Mouse (Mus musculus): ENCODE results near the gene Trh. TPM values are rescaled to one million over a fixed set of nuclear protein-coding genes. Genes with fewer than 3 reads are reported as not detected.

The Trh gene
- polyA plus RNA-seq, 1 experiment from 2014 or later, result 0.11 TPM

DNA sequence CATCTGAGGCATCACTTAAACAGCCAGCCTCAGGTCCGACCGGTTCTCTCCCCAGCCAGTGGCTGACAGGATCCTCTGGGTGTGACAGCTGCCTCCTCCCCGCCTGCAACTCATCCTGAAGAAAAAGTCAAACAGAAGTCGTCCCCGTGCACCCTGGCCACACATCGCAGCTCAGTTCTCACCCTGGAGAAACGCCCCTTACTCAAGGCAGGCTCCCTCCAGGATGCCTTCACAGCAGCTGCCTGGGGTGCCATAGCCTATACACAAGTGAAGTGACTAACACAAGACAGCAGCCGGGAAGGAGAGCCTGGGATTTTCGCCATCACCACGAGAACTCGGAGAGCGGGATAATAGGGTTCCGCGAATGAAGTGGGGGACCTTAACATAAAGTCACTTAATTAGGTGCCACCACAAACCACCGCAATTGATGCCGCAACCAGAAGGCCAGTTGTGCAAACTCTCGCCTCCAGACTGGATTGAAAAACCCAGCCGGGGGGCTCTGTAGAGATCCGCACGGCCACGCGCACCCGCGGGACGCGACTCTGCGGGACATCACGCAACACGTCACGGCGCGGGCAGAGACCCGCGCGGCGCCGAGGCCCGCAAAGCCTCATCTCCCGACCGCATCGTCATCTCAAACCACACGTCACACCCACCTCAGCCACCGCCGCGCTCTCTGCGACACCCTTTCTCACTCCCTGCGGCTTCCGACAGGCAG lies 30.2 kb downstream of the Trh start:
- H3K9me3 ChIP-seq (replicated peaks; ENCODE audit: control insufficient read depth, low read length), result no peaks in the 10 kb centered on the region
- peak overlapping the region; percentile 78 for H3K4me2 ChIP-seq (ENCODE audit: low read depth, low read length)
- peak overlapping the region; percentile 59 for H3K27ac ChIP-seq (ENCODE audit: low read length)
- H3K9ac ChIP-seq (ENCODE audit: low read length), result peak overlapping the region; percentile 93
- WGBS, result under 1% methylated on average over 48 of the region's 48 CpGs
- H3K36me3 ChIP-seq (ENCODE audit: control insufficient read depth, insufficient read depth), result peaks cover 7% of the 10 kb centered on the region; the same call in 1 of the 2 replicates
- H3K27me3 ChIP-seq (ENCODE audit: control insufficient read depth, insufficient read depth, low read length), result no peaks in the 10 kb centered on the region
- peak overlapping the region; percentile 84 for H3K4me3 ChIP-seq (ENCODE audit: low read length)
- H3K4me1 ChIP-seq (ENCODE audit: control insufficient read depth, insufficient read depth, low read length), result peaks cover 8% of the 10 kb centered on the region
- peak; percentile 31; the same call in 1 of the 2 replicates for ATAC-seq (replicated peaks; ENCODE audit: extremely low read depth, insufficient read depth, low FRiP score)

DNA sequence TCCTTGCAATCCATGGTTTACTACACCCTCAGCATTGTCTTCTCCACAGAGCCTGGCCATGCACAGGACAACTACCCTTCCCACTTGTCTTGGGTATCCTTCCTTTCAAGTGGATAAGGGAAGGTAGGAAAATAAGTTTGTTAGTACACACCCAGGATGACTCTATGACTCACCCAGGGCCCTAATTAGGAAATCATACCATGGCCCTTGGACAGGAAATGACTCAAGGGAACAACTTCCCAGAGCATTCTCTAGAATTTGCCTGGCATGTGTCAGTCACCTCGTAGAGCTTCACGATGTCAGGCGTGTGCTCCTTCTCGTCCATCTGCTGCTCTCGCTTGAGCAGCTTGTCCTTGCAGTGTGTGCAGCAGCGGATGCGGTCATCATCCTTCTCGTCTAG lies 45.0 kb downstream of the Trh start:
- Histone ChIP-seq H3K4me3 (ENCODE audit: low read length) (no peak overlapping the region), H3K27me3 (ENCODE audit: control insufficient read depth, insufficient read depth, low read length) (no peaks in the 10 kb centered on the region), H3K36me3 (ENCODE audit: control insufficient read depth, insufficient read depth) (peaks cover 43% of the 10 kb centered on the region), H3K4me1 (ENCODE audit: control insufficient read depth, insufficient read depth, low read length) (no peaks in the 10 kb centered on the region), H3K27ac (ENCODE audit: low read length) (no peak overlapping the region), H3K9ac (ENCODE audit: low read length) (no peak overlapping the region), H3K4me2 (ENCODE audit: low read depth, low read length) (no peak overlapping the region), H3K9me3 (replicated peaks; ENCODE audit: control insufficient read depth, low read length) (no peaks in the 10 kb centered on the region)
- WGBS, result 79% methylated on average over 8 of the region's 8 CpGs
- ATAC-seq (replicated peaks; ENCODE audit: extremely low read depth, insufficient read depth, low FRiP score), result no peak

Other genes starting within 250 kb of the Trh start
- gene Nr2c2, start 153.3 kb downstream of the Trh start, polyA plus RNA-seq (2015; fragmentation: Nextera tagmentation; extraction: Ambion mirVana), result 10.0 and 11.2 TPM in 2 replicates
- 83.1 and 87.0 TPM in 2 replicates for gene Mrps25, start 60.6 kb downstream of the Trh start, polyA plus RNA-seq (2015; fragmentation: Nextera tagmentation; extraction: Ambion mirVana)
- gene Rbsn, start 29.7 kb downstream of the Trh start, polyA plus RNA-seq (2015; fragmentation: Nextera tagmentation; extraction: Ambion mirVana), result 12.9 and 13.9 TPM in 2 replicates